Mouse (Mus musculus) cortical plate, adult 2 months (tissue): Measurements from ENCODE around the gene Bin2. TPM values are rescaled to one million over a fixed set of nuclear protein-coding genes. Genes with fewer than 3 reads are reported as not detected.

ENCODE experiments used
- H3K27ac ChIP-seq: fragments of 200-500 bp; 2 replicates; pipeline ENCODE4 v1.5.1; 2012; ENCODE audit warnings: low read length, control low read depth, inconsistent platforms; ENCODE audit not compliant: insufficient read depth
- H3K4me1 ChIP-seq: fragments of 200-500 bp; 2 replicates; pipeline ENCODE4 v1.6.1; 2011; ENCODE audit warnings: low read length; ENCODE audit not compliant: control insufficient read depth, insufficient read depth
- H3K4me3 ChIP-seq: fragments of 200-500 bp; 2 replicates; pipeline ENCODE4 v1.5.1; 2011; ENCODE audit warnings: mild to moderate bottlenecking, low read length, control low read depth; ENCODE audit not compliant: insufficient read depth
- CTCF ChIP-seq: fragments of 200-500 bp; IDR thresholded peaks from 2 replicates; pipeline ENCODE4 v1.5.1; 2011; ENCODE audit warnings: mild to moderate bottlenecking, control low read depth, low read length; ENCODE audit not compliant: insufficient read depth; ENCODE audit errors: extremely low read depth
- POLR2A ChIP-seq: fragments of 200-500 bp; IDR thresholded peaks from 2 replicates; pipeline ENCODE4 v1.6.1; 2011; ENCODE audit warnings: mild to moderate bottlenecking, low read length, control low read depth; ENCODE audit not compliant: insufficient read depth; ENCODE audit errors: extremely low read depth
- polyA plus RNA-seq: library from polyadenylated mRNA; depleted of rRNA; stranded (reverse); fragments of >200 nt; gene quantifications from 2 replicates; pipeline ENCODE4 v1.2.3, GENCODE M21; 2012

Gene Bin2
- polyA plus RNA-seq, 1 experiment = 7.6 TPM

- no peak overlapping the region for H3K4me3 ChIP-seq
- TF ChIP-seq CTCF = no peak
- no peak for TF ChIP-seq POLR2A
- H3K4me1 ChIP-seq = peaks cover 2% of the 10 kb centered on the region
Observed at GRCm38 (mm10) chr15:100701856-100702255, 32.5 kb upstream of the Bin2 start.

DNA sequence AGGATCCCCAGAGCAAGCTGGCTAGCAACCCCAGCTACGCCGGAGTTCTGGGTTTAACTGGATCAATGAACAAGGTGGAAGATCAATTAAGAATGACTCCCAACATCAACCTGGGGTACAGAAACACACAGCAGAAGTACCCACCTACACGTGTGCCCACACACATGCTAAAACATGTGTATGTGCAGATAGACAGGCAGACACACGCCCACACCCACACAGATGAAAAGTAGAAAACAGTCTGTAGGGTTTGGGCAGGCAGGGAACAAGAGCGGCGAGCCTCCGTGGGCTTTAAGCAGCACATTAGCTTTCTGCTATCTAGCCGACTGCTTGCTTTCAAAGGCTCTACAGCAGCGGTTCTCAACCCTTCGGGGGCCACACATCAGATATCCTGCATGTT lies 31.8 kb upstream of the Bin2 start:
- no peak for TF ChIP-seq POLR2A
- TF ChIP-seq CTCF = no peak
- Histone ChIP-seq H3K4me3 (no peak overlapping the region), H3K4me1 (peaks cover 2% of the 10 kb centered on the region), H3K27ac (no peak overlapping the region)

More at GRCm38 (mm10) chr15:100701856-100702255, 32.5 kb upstream of the Bin2 start:
- no peak overlapping the region for H3K27ac ChIP-seq

DNA sequence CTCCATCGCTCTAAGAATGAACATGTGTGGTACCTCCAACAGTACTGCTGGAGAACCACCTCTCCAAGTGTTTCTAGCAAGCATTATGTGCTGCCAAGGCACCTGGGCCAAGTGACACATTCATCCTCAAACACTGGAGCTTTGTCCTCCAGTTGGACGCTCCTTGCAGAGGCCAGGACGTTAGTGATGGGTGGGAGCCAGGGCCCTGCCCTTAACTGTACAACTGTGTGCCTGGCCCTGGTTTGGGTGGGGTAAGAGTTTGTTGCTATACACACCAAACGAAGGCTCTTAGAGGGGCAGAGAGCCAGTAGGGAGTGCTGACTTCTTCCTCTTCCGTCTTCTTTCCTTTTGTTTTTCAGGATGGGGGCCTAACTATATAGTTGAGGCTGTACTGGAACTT lies 31.1 kb upstream of the Bin2 start:
- TF ChIP-seq CTCF = no peak
- TF ChIP-seq POLR2A = no peak
- Histone ChIP-seq H3K4me1 (peaks cover 2% of the 10 kb centered on the region), H3K4me3 (no peak overlapping the region), H3K27ac (no peak overlapping the region)

- peaks cover 2% of the 10 kb centered on the region for H3K4me1 ChIP-seq
- no peak for TF ChIP-seq CTCF
- H3K27ac ChIP-seq = no peak overlapping the region
- H3K4me3 ChIP-seq = no peak overlapping the region
Observed at GRCm38 (mm10) chr15:100699386-100699785, 30.0 kb upstream of the Bin2 start.

GRCm38 (mm10) chr15:100698078-100698477 lies 28.7 kb upstream of the Bin2 start:
- Histone ChIP-seq H3K4me3 (no peak overlapping the region), H3K4me1 (peaks cover 2% of the 10 kb centered on the region), H3K27ac (no peak overlapping the region)
- no peak for TF ChIP-seq CTCF
- TF ChIP-seq POLR2A = no peak

- TF ChIP-seq POLR2A (no peak), CTCF (no peak)
- Histone ChIP-seq H3K4me1 (no peaks in the 10 kb centered on the region), H3K4me3 (no peak overlapping the region), H3K27ac (no peak overlapping the region)
Observed at GRCm38 (mm10) chr15:100694406-100694805, 25.1 kb upstream of the Bin2 start.

GRCm38 (mm10) chr15:100691990-100692389 lies 22.6 kb upstream of the Bin2 start:
- no peak for TF ChIP-seq CTCF
- TF ChIP-seq POLR2A = no peak
- H3K4me3 ChIP-seq = no peak overlapping the region
- H3K27ac ChIP-seq = no peak overlapping the region
- H3K4me1 ChIP-seq = no peaks in the 10 kb centered on the region

DNA sequence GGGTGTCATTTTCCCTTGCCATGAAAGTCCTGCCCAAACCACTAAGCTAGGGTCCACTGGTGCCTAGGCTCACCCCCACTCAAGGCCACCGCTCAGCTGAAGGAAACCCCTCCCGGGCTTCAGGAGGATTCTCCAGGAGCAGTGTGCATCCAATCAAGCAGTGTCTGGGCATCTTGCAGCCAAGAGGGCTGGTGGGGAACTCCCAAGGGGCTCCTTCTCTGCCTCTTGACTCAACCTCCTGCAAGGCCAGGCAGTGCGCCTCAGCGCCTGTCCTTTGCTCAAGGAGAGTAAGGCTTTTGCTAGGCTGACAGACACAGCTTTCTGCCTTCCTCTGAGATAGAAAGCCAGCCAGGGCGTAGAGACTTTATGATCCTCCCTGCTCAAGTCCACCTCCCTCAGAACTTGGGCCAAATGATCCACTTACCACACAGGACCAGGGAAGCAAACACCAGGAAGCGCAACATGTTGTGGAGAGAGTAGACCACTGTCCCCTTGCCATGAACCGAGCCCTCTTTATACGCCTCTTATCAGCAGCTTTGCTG lies 18.1 kb upstream of the Bin2 start, which contains the start of gene Cela1:
Gene Cela1 (minus strand): TSS at position 492 of the 542 bp plus-strand sequence.
- no peak within 1 kb of the TSS for H3K27ac ChIP-seq
- no peaks in the 10 kb centered on the region for H3K4me1 ChIP-seq
- H3K4me3 ChIP-seq = no peak within 1 kb of the TSS
- TF ChIP-seq POLR2A (no peak), CTCF (no peak)

- H3K4me3 ChIP-seq = no peak overlapping the region
- TF ChIP-seq CTCF (no peak), POLR2A (no peak)
Observed at GRCm38 (mm10) chr15:100686989-100687388, 17.6 kb upstream of the Bin2 start.

DNA sequence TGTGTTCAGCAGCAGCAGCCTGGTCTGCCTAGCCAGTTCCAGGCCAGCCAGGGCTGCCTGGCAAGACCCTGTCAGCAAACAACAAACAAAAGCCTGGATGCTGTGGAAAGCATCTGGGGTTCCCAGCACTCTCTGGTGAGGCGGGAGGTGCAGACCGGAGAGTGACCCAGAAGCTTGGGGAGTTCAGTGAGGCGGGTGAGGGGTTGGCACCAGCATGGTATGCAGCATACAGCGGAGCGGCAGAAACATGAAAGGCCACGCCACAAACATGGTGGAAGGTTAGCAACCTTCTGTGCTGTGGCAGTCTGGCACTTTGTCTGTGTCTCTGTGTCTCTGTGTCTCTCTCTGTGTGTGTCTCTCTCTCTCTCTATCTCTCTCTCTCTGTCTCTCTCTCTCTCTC lies 17.1 kb upstream of the Bin2 start:
- no peak overlapping the region for H3K27ac ChIP-seq
- TF ChIP-seq POLR2A (no peak), CTCF (no peak)
- H3K4me1 ChIP-seq = no peaks in the 10 kb centered on the region
- H3K4me3 ChIP-seq = no peak overlapping the region

More at GRCm38 (mm10) chr15:100686989-100687388, 17.6 kb upstream of the Bin2 start:
- Histone ChIP-seq H3K4me1 (no peaks in the 10 kb centered on the region), H3K27ac (no peak overlapping the region)

- H3K4me1 ChIP-seq = no peaks in the 10 kb centered on the region
- no peak overlapping the region for H3K4me3 ChIP-seq
- H3K27ac ChIP-seq = no peak overlapping the region
- TF ChIP-seq CTCF = no peak
- TF ChIP-seq POLR2A = no peak
Observed at GRCm38 (mm10) chr15:100685849-100686248, 16.5 kb upstream of the Bin2 start.

DNA sequence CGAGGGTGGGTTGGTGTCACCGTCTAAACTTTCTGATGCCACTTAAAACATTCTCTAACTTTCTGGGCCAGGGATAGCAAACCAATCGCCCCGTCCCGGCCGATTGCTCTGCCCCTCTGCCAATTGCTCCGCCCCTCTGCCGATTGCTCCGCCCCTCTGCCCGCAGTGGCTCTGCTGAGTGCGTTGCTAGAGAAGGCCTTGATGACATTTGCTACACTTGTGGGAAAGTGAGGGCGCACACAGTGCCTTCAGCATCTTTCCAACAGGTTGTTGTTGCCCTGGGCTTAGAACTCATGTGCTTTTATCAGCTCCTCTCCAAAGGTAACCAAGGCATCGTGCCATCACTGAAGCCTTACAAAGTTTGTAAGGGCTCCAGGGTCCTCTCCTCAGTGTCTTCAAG lies 15.9 kb upstream of the Bin2 start:
- H3K4me3 ChIP-seq = no peak overlapping the region
- no peak overlapping the region for H3K27ac ChIP-seq
- H3K4me1 ChIP-seq = no peaks in the 10 kb centered on the region
- no peak for TF ChIP-seq POLR2A
- no peak for TF ChIP-seq CTCF
